Mouse (Mus musculus) erythroblast, embryonic 14.5 days (primary cell): Measurements from ENCODE around the gene Mical3.

ENCODE experiments used
- GATA1 ChIP-seq: IDR thresholded peaks from 2 replicates; pipeline ENCODE4 v1.6.1; 2012; ENCODE audit warnings: low read length, inconsistent platforms, mixed read lengths
- TAL1 ChIP-seq: IDR thresholded peaks from 3 replicates; pipeline ENCODE4 v1.6.1; 2012; ENCODE audit warnings: low read length, inconsistent platforms, mixed read lengths

DNA sequence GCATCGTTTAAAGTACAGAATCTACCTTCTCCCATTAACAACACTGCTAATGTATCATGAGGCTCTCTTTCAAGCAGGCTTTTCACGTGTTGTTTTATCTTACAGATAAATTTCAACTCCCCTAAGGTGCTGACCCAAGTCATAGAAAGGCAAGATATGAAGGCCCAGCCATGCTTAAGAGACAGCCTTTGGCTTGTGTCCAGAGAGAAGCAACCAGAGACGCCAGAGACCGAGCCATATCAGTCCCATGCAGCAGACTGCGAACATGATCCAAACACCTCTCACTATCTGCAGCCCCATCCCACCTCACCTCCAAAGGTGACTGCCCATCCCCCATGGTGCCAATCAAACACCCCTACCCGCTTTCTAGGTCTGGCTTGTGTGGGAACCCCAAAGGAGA is 138.9 kb downstream of the Mical3 start:
- no peak for TF ChIP-seq GATA1
- no peak for TF ChIP-seq TAL1
